Mouse (Mus musculus): ENCODE measurements around the gene Xrra1.
A peak's percentile ranks its signal among the peaks of the same experiment; 100 is the strongest.
"Not testable (repeated sequence)": the region's sequence is repeated elsewhere in the genome, so short reads cannot be mapped to it uniquely, and the experiment has no call there.

The Xrra1 gene

GRCm38 (mm10) chr7:99858813-99859585 lies at the start of gene Xrra1:
Gene Xrra1, plus strand, starts transcription at chr7:99859116.
- DNase-seq (ENCODE audit: low read depth, low spot score) = peak; percentile 92

DNA sequence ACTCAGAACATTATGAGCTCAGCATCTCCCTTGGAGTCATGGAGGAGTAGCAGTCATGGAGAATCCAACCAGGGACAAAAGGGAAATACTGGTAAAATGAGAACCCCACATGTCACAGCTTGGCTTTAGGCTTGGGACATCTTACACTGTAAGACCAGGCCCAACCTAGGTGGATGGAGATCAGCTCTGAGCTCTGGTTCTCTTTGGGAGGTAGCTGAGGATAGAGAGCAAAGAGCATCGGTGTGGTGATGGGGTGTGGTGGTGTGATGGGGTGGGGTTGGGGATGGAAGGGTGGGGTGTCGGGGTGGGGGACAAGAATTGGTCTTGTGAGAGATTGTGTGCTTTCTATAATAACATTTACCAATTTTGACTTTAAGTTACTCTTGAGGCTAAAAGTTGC lies 48.1 kb upstream of the Xrra1 start:
- DNase-seq (ENCODE audit: low read depth, low spot score) = no peak

DNA sequence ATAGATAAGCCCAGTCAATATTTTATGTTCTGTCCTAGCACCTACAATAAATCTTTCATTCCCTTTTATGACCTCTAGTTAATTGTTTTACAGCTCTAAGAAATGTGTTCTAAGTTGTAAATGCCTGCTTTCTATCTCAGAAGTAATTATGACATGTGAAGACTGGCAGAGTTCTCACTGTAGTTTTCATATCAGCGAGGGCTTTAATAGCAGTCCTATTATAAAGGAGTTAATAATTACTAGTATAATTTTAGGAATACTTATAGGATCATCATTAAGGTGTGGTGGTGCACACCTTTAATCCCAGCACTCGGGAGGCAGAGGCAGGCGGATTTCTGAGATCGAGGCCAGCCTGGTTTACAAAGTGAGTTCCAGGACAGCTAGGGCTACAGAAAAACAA lies 47.3 kb upstream of the Xrra1 start:
- no peak for DNase-seq (ENCODE audit: low read depth, low spot score)

DNA sequence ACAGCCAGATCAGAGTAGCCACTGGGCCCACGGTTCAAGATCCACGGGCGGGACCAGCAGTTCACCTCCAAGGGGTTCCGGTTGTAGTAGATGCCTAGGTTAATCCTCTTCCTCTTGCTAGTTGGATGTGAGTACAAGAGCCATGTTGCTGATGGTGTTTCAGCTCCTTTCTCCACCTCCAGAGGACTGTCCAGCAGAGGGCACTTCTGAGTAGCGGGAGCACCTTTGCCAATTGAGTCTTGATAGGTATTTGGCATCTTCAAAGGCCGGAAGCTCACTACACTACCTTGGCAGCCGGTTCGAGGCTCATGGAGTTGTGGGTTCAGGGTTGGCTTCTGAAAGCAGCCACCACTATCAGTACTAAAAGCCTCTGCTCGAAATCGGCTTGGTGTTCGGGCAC lies 45.5 kb upstream of the Xrra1 start:
- DNase-seq (ENCODE audit: low read depth, low spot score) = peak; percentile 34

- not testable (repeated sequence) for DNase-seq (ENCODE audit: low read depth, low spot score)
Observed at GRCm38 (mm10) chr7:99818181-99818725, 40.7 kb upstream of the Xrra1 start.

DNA sequence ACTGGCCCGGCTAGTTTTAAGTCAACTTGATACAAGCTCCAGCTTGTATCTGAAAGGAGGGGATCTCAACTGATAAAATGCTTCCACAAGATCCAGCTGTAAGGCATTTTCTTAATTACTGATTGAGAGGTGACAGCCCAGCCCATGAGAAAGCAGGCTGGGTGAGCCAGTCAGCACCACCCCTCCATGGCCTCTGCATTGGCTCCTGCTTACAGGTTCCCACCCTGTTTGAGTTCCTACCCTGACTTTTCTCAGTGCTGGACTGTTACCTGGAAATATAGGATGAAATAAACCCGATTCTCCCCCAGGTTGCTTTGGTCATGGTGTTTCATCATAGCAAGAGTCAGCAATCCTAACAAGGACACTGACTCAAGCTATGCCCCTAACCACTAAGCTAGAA lies 37.0 kb upstream of the Xrra1 start:
- no peak for DNase-seq (ENCODE audit: low read depth, low spot score)

- DNase-seq (ENCODE audit: low read depth, low spot score) = no peak
Observed at GRCm38 (mm10) chr7:99822426-99822825, 36.5 kb upstream of the Xrra1 start.

GRCm38 (mm10) chr7:99823045-99823663 lies 35.8 kb upstream of the Xrra1 start:
- DNase-seq (ENCODE audit: low read depth, low spot score) = no peak

- DNase-seq (ENCODE audit: low read depth, low spot score) = no peak
Observed at GRCm38 (mm10) chr7:99824649-99825483, 34.0 kb upstream of the Xrra1 start.

- no peak for DNase-seq (ENCODE audit: low read depth, low spot score)
Observed at GRCm38 (mm10) chr7:99825511-99825910, 33.4 kb upstream of the Xrra1 start.

DNA sequence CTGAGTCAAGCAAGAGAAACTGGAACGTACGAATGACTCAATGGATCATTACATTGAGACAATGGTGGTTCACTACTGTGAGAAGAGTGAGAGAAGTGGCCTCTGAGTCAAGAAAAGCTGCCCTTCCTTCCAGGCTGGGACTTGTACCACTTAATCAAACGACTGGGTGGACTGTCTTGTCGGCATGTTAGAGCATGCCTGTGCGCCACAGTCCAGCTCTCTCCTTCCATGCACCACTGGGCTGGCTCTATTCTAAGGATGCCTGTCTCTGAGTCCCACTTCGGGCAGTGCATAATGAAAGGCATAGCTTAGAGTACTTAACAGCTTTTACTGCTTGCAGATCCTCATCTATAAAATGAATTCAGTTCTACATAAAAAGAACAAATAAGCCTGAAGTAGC lies 32.8 kb upstream of the Xrra1 start:
- DNase-seq (ENCODE audit: low read depth, low spot score) = no peak

DNA sequence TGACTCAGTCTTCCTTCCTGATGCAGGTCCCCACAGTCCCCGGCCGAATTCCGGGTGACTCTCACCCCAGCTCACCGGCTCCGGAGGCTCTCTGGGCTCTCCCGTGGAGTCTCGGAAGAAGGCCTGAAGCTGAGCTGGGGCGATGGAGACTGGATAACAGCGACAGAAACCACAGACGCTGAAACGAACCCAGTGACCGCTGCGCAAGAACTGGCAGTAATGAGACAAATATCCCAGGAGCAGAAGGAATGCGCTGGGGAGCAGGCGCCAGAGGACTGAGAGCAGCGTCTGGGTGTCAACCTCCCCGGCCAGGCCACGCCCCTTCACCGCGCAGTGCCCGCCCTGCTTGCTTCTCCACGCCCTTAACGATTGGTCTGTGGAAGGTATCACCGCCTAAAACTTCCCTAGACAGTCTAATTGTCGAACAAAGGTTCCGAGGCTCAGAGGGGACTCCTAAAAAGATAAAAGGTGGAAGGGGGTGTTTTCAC lies 30.8 kb upstream of the Xrra1 start, which contains the start of gene Neu3:
TSS of gene Neu3 (minus strand) at position 335 of the 488 bp plus-strand sequence.
- peak; percentile 53 for DNase-seq (ENCODE audit: low read depth, low spot score)

GRCm38 (mm10) chr7:99833115-99833845 lies 25.6 kb upstream of the Xrra1 start:
- DNase-seq (ENCODE audit: low read depth, low spot score) = no peak

GRCm38 (mm10) chr7:99833846-99834222 lies 25.1 kb upstream of the Xrra1 start:
- DNase-seq (ENCODE audit: low read depth, low spot score) = no peak

DNA sequence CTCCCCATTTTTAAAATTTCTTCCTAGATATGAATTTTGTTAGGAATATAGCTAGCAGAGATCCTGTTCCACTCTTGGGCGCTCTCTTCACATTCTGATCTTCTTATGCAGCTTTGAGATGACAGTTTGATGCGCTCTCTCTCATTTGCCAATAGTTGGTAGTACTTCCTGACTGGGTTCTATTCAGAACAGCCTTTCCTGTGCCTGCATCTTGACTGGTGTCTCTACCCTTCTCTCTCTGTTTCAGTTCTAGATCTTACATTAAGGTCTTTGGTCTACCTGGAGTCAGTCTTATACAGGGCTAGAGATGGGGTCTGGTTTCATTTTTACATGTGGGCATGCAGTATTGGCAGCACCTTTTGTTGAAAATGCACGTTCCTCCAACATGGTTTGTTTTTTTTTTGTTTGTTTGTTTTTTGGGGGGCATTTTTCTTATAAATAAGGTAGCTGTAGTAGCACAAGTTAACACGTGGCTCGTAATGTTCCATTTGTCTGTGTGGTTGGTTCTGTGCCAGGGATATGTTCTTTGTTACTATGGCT lies 24.5 kb upstream of the Xrra1 start:
- no peak for DNase-seq (ENCODE audit: low read depth, low spot score)

GRCm38 (mm10) chr7:99836781-99837180 lies 22.1 kb upstream of the Xrra1 start:
- DNase-seq (ENCODE audit: low read depth, low spot score) = no peak

DNA sequence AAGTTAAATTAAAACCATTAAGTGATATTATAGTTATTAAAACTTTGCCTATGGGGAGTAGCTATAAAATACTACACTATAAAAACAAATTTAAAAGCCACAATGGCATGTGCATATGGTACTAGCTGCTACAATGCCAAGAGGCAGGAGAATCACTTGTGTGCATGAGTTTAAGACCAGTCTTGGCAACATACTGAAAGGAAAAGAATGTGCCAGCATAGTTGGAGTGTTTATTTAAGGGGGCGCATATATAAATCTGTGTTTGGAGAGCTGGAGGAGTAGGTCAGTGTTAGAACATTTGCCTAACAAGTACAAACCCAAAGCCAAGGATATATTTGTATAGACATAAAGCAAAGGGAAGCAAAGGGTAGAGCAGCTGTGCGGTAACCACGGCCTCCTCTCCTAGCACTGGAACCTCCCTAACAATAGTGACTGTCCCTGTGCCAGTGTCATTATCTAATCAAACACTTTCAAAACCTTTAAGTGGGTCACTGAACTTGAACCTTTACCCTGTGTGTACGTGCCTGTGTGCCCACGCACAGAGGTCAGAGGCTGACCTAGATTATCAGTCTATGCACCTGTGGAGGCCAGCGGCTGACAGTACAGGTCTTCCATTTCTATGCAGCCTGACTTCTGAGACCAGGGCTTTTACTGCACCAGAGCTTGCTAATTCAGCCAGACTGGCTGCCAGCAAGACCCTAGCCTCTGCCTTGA lies 21.4 kb upstream of the Xrra1 start:
- no peak for DNase-seq (ENCODE audit: low read depth, low spot score)

- peak; percentile 72 for DNase-seq (ENCODE audit: low read depth, low spot score)
Observed at GRCm38 (mm10) chr7:99838241-99838640, 20.7 kb upstream of the Xrra1 start.

DNA sequence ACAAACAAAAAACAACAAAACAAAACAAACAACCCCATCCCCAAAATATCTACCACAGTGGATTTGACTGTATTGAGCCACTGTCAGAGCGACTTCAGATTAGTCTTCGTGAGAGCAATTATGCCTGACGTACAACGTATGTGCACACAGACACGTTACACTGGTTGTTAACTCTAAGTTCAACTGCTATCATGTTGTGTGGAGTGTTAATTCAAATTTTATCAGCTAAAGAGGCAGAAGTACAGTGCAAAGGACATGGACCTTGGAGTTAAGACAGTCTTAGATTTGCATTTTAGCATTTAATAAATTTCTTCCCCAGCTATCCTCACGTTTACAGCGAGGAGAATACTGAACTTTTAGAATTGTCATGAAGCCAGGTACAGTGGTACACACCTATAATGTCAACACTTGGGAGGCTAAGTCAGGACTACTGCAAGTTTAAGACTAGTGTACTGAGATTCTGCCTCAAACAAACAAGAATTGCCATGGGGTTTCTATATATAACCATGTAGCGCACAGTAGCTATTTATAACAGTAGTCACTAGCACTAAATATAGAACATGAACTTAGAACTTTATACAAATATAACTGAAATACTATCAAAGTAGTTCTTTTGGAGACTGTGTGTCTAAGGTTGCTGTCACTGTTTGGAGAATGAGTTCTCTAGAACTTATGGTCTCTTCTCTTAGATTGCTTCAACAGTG lies 13.2 kb upstream of the Xrra1 start:
- no peak for DNase-seq (ENCODE audit: low read depth, low spot score)

GRCm38 (mm10) chr7:99850534-99850933 lies 8.4 kb upstream of the Xrra1 start:
- no peak for DNase-seq (ENCODE audit: low read depth, low spot score)

Data from retina, adult 2 months (tissue).